Mouse (Mus musculus) urinary bladder, postnatal 25 days (tissue): Measurements from ENCODE around the gene Gm9964.
A peak's percentile ranks its signal among the peaks of the same experiment; 100 is the strongest.
"Not testable (repeated sequence)": the region's sequence is repeated elsewhere in the genome, so short reads cannot be mapped to it uniquely, and the experiment has no call there.

Experiments used
- DNase-seq: peaks from one replicate; pipeline ENCODE4 v3.0.0; 2022; ENCODE audit warnings: low spot score

Gm9964 gene

DNA sequence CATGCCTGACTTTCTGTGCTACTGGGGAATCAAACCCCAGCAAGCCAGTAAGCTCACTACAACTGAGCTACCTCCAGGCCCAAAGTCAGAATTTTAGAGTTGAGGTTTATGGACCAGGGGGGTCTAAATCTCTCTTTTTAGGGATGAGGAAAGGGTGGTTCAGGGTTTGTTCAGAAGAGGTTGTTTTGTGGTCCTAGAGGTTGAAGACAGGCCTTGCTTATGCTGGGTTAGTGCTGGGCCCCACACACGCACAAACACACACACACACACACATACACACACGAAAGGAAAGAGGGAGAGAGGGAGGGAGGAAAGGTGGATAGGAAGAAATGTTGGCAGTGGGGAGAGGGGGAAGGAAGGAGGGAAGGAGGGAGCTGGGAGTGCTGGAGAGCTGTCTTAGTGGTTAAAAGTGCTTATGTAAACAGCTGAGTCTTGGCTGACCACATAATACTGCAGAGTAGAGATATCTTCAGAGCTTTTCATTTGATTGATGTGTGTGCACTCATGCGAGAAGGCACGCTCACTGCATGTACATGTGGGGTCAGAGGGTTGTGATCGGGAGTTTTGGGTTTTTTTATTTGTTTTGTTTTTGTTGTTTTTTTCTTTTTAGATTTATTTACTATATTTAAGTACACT lies at the start of gene Gm9964:
Gm9964 (minus strand) TSS at position 51 of the 636 bp plus-strand sequence.
- DNase-seq: no peak

DNA sequence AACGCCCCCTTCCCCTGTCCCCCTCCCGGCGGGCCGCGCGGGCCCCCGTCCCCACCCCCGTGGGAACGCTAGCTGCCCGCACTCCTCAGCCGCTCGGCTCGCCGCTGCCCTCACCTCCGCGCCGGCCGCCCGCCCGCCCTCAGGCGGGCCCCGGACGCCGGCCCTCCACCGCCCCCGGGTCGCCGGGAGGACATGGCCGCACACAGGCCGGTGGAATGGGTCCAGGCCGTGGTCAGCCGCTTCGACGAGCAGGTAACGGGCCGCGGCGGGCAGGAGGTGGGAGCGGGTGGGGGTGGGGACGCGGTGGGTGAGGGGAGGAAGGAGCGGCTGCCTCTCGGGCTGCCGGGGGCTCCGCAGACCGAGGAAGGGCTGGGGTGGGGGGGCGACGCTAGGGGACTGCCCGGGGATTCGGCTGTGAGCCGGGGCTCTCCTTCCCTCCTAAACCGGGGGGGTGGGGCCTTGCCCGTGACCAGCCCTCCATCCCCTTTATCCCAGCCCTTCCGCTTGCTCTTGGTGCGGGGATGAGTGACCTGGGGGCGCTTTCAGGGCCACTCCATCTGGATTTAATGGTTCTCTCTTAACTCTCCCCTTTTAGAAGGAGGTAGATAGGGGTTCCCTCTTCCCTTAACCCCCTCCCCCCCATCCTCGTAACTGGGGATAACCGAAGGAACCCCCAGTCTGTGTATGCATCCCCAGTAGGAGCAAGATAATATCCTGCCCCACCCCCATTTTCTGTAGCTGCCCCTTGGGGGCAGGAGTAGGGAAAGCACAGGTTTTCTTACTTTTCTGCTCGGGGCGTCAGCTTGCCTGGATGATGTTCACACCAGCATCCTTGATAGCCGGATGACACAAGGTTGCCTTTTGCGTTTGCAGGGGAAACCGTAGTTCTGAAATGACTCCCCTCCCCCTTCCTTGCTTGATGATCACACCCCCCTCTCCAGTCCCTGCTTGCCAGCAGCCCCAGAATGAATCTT lies 43.4 kb upstream of the Gm9964 start:
- DNase-seq: no peak

DNA sequence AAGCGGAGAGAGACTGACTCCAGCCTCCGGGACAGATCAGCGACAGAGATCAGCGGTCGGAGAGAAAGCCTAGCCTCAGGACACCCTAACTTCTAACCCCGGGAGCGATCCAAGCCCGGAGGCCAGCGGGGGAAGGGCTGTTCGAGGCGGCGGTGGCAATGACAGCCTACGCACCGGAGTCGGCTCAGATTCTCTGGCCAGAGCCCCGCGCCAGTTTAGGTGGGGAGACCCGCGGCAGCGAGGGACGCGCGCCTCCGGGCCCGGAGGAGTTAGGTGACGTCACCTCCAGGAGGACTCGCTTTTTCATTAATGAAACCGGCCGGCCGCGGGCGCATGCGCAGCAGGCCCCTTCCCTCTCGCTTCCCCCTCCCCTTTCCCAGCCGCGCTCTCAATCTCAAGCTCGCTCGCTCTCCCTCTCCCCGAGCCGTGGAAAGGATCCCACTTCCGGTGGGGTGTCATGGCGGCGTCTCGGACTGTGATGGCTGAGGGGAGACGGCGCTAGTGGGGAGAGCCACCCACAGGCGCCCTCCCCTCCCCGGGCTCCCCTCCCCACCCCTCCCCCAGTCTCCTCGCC lies 42.6 kb upstream of the Gm9964 start, which contains the start of gene Nf1:
Nf1 (plus strand) TSS at position 460 of the 574 bp plus-strand sequence.
- peak; percentile 93 for DNase-seq

DNA sequence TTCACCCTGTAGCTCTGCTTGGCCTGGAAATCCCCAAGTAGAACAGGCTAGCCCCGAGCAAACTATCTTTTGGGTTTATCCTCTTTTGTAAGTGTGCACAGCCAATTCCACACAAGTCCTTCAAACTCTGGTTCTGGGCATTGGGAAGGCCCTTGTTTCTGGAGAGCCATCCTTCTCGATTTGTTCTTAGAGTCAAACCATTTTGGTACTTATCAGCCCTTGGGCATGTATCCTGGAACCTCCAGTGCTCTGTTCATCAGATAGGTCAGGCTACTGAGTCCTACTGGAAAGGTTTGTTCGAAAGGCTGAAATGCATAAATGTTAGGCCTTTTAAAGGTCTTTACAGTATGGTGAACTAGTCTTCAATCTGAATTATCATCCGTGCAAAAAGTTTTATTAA lies 41.9 kb upstream of the Gm9964 start:
- no peak for DNase-seq

DNA sequence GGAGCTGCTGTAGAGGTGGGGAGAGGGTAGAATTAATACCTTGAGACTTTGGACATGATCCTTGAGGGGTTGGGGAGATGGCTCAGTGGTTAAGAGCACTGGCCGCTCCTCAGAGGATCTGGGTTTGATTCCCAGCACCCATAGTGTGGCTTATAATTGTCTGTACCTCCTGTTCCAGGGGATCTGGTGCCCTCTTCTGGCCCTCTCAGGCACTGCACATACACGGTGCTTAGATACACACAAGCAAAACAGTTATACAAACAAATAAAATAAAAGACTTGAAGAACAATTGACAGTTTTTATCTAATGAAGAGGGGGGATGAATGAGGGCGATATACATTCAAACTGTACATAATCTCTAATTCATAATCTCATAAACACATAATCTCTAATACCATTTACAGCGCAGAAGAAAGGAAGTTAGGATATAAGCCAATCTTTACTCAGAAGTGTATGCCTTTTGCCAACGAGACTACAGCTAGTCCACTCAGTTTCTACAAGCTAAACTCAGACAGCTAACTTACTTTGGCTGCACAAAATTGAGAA lies 40.1 kb upstream of the Gm9964 start:
- DNase-seq: no peak

DNA sequence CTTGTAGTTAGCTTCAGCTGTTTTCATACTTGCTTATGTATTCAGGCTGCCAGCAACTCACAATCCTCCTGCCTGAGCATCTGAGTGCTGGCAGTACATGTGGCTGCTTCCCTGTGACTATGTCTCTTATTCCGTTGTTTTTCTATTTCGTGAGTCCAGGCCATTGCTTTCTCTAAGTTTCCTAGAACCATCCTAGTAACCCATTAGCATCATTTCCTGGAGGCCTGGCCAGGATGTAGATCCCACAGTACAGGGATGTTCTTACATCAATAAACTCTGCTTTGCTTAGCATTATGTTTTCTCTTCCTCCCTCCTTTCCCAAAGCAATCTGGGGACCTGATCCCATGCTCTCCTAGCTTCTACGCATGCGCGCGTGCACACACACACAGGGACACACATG lies 38.4 kb upstream of the Gm9964 start:
- DNase-seq: no peak

DNA sequence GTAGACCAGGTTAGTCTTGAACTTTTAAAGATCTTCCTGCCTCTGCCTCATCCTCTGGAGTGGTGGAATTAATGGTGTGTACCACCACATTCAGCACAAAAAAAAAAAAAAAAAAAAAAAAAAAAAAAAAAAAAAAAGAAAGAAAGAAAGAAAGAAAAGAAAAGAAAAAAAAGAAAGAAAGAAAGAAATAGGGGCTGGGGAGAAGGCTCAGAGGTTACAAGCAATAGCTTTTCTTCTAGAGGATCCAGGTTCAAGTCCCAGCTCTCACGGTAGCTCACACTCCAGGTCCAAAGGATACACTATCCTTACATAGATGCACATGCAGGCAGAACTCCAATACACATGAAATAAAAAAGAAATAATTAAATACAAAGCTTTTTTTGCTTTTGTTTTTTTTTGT lies 32.9 kb upstream of the Gm9964 start:
- DNase-seq: no peak

DNA sequence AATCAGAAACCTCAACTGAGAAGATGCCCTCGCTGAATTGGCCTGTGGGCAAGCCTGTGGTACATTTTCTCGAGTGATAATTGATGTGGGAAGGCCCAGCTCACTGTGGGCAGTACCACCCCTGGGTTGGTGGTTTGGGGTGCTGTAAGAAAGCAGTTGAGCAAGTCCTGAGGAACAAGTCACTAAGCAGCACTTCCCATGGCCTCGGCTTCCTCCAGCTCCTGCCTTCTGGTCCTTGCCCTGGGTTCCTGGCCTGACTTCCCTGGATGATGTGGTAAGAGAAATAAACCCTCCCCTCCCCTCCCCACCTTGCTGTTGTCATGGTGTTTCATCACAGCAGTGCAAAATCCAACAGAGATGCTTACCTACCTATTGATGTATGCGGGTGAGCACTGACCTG lies 31.4 kb upstream of the Gm9964 start:
- DNase-seq: no peak

DNA sequence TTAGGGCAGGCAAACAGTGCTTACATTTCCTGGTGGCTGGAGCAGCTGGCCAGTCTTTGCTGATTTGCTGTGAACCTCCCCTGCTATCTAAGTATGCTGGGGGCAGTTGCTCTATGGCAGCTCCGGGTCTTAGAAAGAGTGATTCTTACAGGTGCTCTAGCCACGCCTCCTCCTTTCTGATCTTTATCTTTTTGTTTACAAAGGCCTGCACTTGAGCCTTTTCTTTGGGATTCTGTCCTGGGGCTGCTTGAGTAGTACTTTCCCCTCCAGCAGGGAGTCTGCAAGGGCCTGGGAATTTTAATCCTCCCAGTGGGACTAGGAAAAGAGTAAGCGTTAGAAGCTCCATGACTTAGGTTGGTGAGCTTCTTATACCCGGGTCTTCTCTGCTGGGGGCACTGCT lies 30.4 kb upstream of the Gm9964 start:
- DNase-seq: no peak

DNA sequence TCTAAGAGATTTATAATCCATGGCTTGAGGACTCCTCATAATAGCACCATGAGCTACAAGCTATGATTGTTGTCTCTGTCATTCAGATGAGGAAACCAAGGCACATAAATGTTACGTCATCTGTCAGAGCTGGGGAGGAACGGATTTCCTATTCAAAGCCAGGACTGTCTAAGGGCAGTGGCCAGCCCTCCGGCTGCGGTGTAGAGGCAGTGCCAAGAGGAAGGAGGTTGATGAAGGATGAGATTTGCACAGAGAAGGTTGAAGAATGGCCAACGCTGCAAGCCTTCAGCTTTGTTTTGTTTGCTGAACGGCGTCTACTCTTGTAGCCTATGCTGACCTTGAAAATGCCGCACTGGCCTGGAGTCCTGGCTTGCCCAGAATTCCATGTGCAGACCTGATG lies 29.0 kb upstream of the Gm9964 start:
- DNase-seq: no peak

DNA sequence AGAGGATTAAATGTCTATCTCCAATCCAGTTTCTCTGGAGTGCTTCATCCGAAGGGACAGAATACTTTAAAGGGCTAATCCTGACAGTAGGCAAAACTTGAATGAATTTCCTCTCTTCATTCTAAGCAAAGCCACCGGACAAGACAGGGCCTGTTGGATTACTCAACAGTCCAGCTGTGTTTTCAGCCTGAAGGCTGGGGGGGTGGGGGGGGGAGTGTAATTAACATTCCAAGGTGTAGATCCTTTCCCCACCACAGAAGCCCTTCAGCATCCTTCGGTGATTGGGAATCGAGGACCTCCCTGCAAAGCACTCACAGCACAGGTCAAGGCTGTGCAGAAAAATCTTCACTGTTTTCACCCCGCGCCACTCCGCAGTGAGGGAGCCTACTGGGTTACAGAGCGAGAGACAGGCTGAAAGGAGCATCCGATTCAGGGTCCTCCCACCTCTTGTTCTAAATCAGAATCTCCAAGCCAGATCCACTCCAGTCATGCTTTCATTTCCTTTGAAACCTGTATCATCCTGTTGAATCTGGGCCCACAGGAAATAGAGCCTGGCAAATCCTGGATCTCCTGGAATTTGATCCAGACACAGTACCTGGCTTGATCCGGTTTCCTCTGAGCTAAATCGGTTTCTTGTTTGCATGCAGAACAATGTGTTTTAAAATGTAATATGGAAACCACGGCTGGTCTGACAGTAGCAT lies 27.4 kb upstream of the Gm9964 start:
- DNase-seq: no peak

DNA sequence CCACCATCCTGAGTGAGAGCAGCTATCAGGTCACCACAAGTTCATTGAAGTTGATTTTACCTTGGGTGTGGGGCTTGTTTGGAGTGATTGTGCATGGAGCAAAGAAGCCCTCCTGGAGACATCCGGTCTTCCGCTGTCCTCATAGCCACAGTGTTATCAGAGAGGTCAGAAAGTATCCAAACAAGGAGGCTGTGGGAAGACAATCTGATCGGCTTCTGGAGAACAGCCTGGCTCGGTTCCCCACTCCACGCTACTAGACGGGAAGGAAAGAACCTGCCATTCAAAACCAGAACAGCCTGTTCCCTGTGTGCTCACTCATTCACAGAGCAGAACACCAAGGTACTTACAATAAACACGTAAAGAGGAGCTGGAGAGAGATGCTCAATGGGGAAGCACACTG lies 23.1 kb upstream of the Gm9964 start:
- DNase-seq: no peak

DNA sequence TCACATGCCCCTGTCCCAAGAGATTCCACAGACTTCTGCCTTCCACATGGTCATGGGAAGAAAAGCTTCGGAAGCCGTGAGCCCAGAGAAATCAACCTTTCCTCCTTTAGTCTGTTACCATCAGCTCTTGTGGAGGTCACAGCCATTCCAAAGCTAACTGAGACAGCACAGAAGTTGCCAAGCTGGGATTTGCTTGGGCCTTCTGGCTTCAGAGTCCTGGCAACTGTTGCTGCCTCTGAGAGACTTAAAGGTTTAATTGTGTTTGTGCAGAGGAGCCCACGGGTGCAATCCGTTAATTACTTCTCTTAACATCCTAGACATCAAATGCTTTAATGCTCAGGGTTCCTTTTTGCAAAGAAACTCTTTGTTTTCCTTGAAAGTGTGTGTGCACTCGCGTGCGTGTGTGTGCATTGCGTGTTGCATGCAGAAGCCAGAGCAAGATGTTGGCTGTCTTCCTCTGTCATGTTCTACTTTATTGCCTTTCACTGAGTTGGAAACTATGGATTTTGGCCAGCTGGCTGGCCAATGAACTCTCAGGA lies 20.2 kb upstream of the Gm9964 start:
- DNase-seq: no peak

DNA sequence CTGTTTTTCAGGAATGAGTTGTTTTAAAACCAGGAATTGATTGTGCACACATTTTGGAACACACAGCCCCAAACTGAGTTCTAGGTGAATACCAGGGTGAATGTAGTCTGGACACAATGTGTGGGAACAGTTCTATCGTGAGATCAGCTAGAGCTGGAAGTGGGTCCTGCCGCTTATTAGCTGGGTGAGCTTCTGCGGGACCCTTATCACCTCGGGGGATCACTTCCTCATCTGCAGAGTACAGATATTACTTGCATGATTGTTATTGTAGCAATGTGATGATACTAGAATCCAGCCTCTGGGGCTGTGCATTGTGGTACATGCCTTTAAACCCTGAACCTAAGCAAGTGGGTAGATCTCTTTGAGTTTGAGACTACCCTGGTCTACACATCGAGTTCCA lies 13.8 kb upstream of the Gm9964 start:
- DNase-seq: no peak

DNA sequence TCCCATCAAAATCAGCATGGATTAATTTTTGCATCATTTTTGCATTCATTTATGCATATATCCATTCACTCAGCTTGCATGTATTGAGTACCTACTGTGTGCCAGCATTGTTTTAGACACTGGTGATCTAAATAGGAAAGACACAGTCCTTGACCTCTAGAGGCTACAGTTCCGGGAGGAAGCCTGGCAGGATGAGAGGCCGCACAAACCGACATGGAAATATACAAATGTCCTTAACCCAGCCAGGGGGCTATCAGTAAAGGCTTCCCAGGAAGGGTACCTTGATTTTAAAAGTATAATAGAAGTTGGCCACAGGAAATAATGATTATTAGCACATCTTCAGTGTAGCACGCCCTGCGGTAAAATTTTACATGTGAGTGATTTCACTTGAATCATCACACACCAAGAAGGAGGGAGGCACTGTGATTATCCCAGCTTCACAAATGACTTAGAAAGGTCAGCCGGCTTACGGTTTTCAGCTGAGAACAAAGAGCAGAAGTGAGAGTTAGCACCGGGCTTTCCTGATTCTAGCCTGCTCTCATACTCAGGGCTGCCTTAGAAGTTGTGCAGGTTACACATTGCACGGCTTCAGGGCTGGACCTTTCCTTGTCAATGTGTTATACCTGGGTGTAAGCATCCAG lies 11.0 kb upstream of the Gm9964 start:
- DNase-seq: no peak

DNA sequence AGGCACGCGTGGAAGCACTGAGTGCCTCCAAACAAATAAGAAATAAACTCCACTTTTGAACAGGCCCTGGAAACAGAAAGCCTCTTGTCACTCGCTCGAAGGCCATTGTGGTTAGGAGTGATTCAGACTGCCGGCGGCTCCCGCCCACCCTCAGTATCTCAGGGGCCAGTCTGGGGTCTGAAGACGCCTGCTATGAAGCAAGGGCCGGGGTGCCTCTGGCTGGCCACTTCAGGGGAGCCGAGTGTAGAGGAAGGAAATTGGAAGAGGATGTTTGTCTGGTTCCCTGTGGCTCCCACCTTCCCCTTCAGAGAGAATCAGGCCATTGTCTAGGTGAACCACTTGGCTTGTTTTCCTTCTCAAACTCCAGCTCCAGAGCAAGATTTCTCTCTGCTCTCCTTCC lies 10.3 kb upstream of the Gm9964 start:
- no peak for DNase-seq

DNA sequence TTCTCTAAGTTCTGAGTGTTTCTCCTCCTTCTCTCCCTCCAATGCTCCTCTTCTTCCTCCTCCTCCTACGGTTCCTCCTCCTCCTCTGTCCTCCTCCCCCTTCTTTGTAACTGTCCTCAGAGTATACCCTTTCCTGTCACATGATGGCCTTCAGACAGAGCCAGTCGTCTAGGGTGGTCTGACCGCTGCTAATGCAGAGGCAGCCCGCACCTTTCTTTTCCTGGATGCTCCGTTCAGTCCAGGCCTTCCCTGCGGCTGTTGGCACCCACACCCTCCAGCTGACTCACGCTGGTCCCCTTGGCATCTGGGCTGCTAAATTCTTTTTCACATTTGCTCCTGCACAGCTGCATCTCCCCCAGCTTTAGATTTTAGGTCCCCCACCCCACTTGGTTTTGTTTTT lies 9.8 kb upstream of the Gm9964 start:
- DNase-seq: no peak

DNA sequence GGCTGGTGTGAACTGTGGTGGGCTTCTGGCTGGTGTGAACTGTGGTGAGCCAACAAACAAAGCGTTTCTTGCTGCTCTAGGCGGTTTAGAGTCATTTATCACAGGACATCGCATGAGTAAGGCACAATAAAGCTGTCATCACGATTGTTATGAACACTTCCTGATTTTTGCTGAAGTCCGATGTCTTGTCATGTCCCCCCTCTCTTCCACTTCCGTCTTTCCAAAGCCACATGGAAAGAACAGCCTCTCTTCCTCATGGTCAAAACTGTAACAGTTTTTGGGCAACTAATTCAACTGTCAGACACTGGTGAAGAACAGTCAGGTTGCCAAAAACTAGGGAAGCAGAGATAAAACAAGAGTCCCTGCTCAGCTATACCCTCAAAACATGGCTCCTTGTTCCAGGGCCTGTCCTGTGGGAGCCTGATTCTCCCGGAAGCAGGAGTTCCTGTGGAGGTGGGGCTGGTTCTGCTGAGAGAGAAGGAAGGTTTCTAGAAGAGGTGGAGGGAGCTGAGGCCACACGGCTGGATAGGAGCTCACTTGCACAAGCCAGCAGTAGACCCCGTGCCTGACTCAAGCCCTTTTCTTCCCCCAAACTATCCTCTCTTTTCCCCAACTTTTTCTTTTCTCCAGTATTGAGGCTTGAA lies 9.1 kb upstream of the Gm9964 start:
- DNase-seq: no peak

DNA sequence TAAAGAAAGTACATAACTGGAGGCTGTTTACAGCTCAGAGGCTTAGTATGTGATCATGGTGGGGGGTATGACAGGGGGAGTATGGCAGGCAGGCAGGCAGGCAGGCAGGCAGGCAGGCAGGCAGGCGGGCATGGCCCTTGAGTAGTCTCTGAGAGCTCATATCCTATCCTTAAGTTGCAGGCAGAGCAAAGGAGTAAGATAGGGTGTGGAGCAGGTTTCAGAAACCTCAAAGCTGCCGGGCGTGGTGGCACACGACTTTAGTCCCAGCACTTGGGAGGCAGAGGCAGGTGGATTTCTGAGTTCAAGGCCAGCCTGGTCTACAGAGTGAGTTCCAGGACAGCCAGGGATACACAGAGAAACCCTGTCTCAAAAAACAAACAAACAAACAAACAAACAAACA lies 7.5 kb upstream of the Gm9964 start:
- not testable (repeated sequence) for DNase-seq

DNA sequence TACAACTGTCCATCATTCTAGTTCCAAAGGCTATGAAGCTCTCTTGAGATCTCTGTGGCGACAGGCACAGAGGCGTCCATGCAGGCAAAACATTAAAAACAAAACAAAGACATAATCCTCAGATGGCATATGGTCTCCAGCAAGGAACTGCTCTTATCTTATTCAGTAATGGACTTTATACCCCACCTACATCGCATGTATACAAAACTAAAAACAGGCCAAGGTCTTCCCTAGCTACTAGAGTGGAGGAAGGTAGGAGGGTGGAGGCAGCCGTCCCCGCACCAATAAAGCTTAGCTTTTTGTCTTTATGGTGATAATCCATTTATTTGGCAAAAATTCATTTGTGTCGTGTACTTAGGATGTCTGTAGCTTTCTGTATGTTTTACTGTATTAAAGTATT lies 6.4 kb upstream of the Gm9964 start:
- DNase-seq: no peak
